Mouse (Mus musculus) hindbrain, postnatal 0 days (tissue): ENCODE measurements at regions not wholly inside any gene's neighbourhood (a gene's known extent, or its start where the extent isn't known, plus 50 kb on each side); places are given as distances from the start of the nearest gene placed in this dataset.

ENCODE experiments used
- ATAC-seq: fragments of 200-750 bp; cut with Nextera tagmentation; 2 replicates; pipeline ENCODE4 v1.8.0; 2017; ENCODE audit warnings: mild to moderate bottlenecking, moderate TSS enrichment, moderate library complexity
- DNase-seq: peaks from one replicate; pipeline ENCODE4 v3.0.0-alpha.2; 2015; ENCODE audit warnings: low spot score
- H3K27ac ChIP-seq: fragments of 300-500 bp; sonication (generic); 2 replicates; pipeline ENCODE4 v1.5.1; 2014; ENCODE audit warnings: mild to moderate bottlenecking
- H3K27me3 ChIP-seq: fragments of 300-500 bp; sonication (generic); 2 replicates; pipeline ENCODE4 v1.6.1; 2014; ENCODE audit warnings: low read length, mixed read lengths; ENCODE audit not compliant: insufficient read depth
- H3K36me3 ChIP-seq: fragments of 300-500 bp; sonication (generic); 2 replicates; pipeline ENCODE4 v1.6.1; 2014; ENCODE audit warnings: low read length, mixed read lengths; ENCODE audit not compliant: insufficient read depth
- H3K4me1 ChIP-seq: fragments of 300-500 bp; sonication (generic); 2 replicates; pipeline ENCODE4 v1.6.1; 2014; ENCODE audit warnings: antibody characterized with exemption, low read length, mixed read lengths; ENCODE audit not compliant: insufficient read depth
- H3K4me2 ChIP-seq: fragments of 300-500 bp; sonication (generic); 2 replicates; pipeline ENCODE4 v1.6.1; 2014; ENCODE audit warnings: low read depth, mild to moderate bottlenecking, low read length, moderate library complexity, mixed read lengths
- H3K4me3 ChIP-seq: fragments of 300-500 bp; sonication (generic); 2 replicates; pipeline ENCODE4 v1.5.1; 2014; ENCODE audit warnings: low read length
- H3K9ac ChIP-seq: fragments of 300-500 bp; sonication (generic); replicated peaks from 2 replicates; pipeline ENCODE4 v1.6.1; 2014; ENCODE audit warnings: mild to moderate bottlenecking, low read length, moderate library complexity, mixed read lengths
- H3K9me3 ChIP-seq: fragments of 300-500 bp; sonication (generic); 2 replicates; pipeline ENCODE4 v1.6.1; 2016; ENCODE audit warnings: low read length, mixed read lengths
- CTCF ChIP-seq: IDR thresholded peaks from 2 replicates; pipeline ENCODE4 v1.5.1; 2016; ENCODE audit warnings: antibody characterized with exemption, control low read depth, low read depth
- WGBS: fragments of 180-500 bp; shearing (Covaris S2); extraction: QIAGEN DNeasy Blood & Tissue Kit; methylation state at CpG from one replicate; pipeline ENCODE4 v1.1.7; 2014; 5-methylcytosine and 5-hydroxymethylcytosine counted together

DNA sequence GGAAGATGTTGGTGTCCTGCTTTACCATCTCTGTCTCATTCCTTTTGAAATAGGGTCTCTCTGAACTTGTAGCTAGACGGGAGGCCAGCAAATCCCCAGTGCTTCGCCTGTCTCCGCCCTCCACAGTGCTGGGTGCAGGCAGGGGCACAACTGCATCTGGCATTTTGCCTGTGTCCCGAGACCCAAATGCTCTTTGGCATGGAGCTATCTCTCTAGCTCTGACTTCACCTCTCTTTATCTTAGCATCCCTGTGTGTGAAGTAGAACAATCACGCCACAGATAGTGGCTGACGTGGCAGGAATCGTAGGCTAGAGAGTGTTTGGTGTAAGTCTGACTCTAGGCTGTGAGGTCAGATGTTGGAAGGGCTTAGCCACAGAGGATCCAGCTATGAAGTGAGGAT is 53.2 kb upstream of the Neurl1b start:
- DNase-seq (no peak), ATAC-seq (0 out of 2 replicates have a peak, but pooled peaks have one; percentile 11)
- 79% methylated on average over 7 of the region's 7 CpGs for WGBS
- no peak overlapping the region for H3K9ac ChIP-seq
- no peaks in the 10 kb centered on the region for H3K36me3 ChIP-seq
- H3K9me3 ChIP-seq = no peaks in the 10 kb centered on the region
- H3K4me2 ChIP-seq = no peak overlapping the region
- H3K27ac ChIP-seq = peak overlapping the region; percentile 56; the same call in 1 of the 2 replicates
- peaks cover 12% of the 10 kb centered on the region; the same call in 1 of the 2 replicates for H3K4me1 ChIP-seq
- H3K27me3 ChIP-seq = no peaks in the 10 kb centered on the region
- TF ChIP-seq CTCF = no peak
- H3K4me3 ChIP-seq = no peak overlapping the region

DNA sequence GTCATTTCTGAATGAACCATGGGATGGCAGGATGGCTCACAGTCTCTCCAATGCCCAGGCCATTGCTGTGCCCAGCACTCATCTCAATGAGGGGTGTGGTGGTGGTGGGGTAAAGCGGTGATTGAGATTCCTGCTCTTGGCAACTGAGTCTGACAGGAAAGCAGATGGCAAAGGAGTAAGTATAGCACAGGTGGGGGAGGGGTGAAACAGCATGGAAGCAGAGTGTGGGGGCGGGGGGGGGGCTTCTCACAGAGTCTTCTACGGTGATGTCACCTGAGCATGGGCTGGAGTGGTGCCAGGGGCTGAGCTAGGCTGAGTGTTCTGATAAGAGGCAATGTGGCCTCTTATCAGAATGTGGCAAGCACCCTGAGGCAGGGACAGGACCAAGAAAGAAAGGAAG is 52.6 kb upstream of the Neurl1b start:
- DNase-seq (peak; percentile 70), ATAC-seq (peak; percentile 35; the same call in 1 of the 2 replicates)
- H3K27ac ChIP-seq = no peak overlapping the region
- H3K27me3 ChIP-seq = no peaks in the 10 kb centered on the region
- no peaks in the 10 kb centered on the region for H3K36me3 ChIP-seq
- no peaks in the 10 kb centered on the region for H3K9me3 ChIP-seq
- H3K4me1 ChIP-seq = peaks cover 12% of the 10 kb centered on the region; the same call in 1 of the 2 replicates
- H3K4me2 ChIP-seq = no peak overlapping the region
- no peak overlapping the region for H3K9ac ChIP-seq
- no peak for TF ChIP-seq CTCF
- no peak overlapping the region for H3K4me3 ChIP-seq
- WGBS = 30% methylated on average over 3 of the region's 3 CpGs

DNA sequence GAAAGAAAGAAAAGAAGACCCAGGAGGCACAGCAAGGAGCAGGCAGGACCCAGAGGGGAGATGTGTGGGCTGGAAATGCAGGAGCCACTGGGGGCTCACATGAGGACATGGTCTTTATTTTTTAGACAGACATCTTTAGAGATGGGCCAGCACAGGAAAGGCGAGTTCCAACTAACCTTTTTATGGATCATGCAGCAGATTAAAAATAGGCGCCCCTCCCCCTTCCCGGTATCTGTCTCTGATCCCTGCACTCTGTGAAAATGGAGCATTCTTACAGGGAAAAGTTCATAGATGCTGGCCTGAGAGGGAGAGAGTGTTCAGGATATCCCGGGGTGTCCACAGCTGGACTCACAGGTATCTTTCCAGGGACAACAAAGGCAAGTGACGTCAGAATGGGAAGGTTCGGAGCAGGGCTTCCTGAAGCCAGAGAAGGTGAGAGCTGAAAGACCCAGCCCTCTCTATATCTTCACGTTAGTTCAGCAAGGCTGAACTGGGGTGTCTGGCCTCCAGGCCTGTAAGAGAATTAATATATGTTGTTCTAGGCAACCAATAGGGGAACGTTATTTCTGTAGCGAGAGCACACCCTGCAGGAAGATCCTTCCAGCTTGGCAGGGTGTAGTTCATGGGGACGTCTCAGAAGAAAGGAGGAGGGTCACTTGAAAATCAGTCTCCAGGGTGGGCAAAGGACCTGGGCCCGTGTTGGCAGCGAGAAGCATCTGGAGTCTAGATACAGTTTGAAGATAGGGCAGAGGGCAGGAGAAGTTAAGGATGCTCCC is 51.9 kb upstream of the Neurl1b start:
- peak; percentile 33 for TF ChIP-seq CTCF
- ATAC-seq (no peak), DNase-seq (no peak)
- no peak overlapping the region for H3K4me2 ChIP-seq
- no peaks in the 10 kb centered on the region for H3K27me3 ChIP-seq
- peaks cover 12% of the 10 kb centered on the region; the same call in 1 of the 2 replicates for H3K4me1 ChIP-seq
- no peak overlapping the region for H3K27ac ChIP-seq
- no peak overlapping the region for H3K9ac ChIP-seq
- no peaks in the 10 kb centered on the region for H3K36me3 ChIP-seq
- H3K9me3 ChIP-seq = no peaks in the 10 kb centered on the region
- H3K4me3 ChIP-seq = no peak overlapping the region
- WGBS = 57% methylated on average over 12 of the region's 12 CpGs

DNA sequence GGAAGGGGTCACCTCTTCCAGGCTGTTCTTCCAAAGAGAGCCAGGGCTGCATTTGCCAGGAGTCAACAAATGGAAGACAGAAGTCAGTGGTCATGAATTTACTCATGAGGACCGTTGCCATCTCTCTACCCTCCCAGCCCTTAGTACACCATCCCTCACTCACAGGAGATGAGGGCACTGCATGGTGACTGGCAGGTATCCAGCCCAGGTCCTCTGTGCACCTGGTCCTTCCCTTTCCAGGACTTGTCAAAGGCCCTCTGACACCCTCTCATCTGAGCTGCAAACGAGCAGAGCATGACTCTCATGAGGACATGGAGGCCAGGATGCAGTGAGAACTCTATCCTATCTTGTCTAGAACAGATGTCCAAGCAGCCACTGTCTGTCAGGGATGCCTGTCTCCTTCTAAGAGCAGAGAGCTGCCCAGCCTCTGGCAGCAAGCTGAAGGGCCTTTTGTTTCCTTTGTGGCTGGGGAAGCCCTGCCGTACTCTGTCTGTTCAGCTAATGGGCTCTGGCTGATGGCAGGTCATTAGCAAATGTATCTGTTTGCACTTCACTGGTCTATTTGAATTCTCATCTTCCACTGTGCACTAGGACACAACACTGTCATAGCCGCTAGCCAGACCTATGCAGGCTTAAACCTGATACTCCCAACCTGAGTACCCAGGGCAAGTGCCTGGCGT is 50.6 kb upstream of the Neurl1b start:
- TF ChIP-seq CTCF = no peak
- peaks cover 12% of the 10 kb centered on the region; the same call in 1 of the 2 replicates for H3K4me1 ChIP-seq
- no peak overlapping the region for H3K4me3 ChIP-seq
- no peak overlapping the region for H3K4me2 ChIP-seq
- ATAC-seq = peak; percentile 16; the same call in 1 of the 2 replicates
- H3K9me3 ChIP-seq = no peaks in the 10 kb centered on the region
- no peaks in the 10 kb centered on the region for H3K27me3 ChIP-seq
- no peak overlapping the region for H3K9ac ChIP-seq
- WGBS = 44% methylated on average over 5 of the region's 5 CpGs
- peak; percentile 34 for DNase-seq
- peak overlapping the region; percentile 17; the same call in 1 of the 2 replicates for H3K27ac ChIP-seq
- H3K36me3 ChIP-seq = no peaks in the 10 kb centered on the region
